Comparison of ENCODE assay signal across 21 mouse cellular contexts in genomic region chr13:43270220-43270597, GRCm38 (mm10). TPM values are rescaled to one million over a fixed set of nuclear protein-coding genes. Genes with fewer than 3 reads are reported as not detected.
DNase-seq lines count a peak whose midpoint lies in the region; ATAC-seq and TF ChIP-seq lines count a peak whose summit lies in the region.
"Had no signal": no experiment of that assay in that cellular context is flagged by ENCODE, and none has a peak within 500 bp of the region (broad histone marks: within the 10 kb centered on the region; RNA-seq: fewer than 3 reads in every experiment).

No protein-coding gene starts in this region.

- no peak overlapping the region for H3K4me3 ChIP-seq in hindbrain, postnatal 0 days (ENCODE audit: low read length)
- H3K4me3 ChIP-seq in hindbrain, embryonic 16.5 days (ENCODE audit: low read length): no peak overlapping the region
- no peak overlapping the region for H3K4me3 ChIP-seq in lung, postnatal 0 days (ENCODE audit: low read depth, low read length)
- H3K4me3 ChIP-seq in forebrain, postnatal 0 days (ENCODE audit: low read depth, low read length): no peak overlapping the region
- H3K4me3 ChIP-seq in midbrain, embryonic 15.5 days: no peak overlapping the region
- H3K4me3 ChIP-seq: neural tube, embryonic 12.5 days had no signal

- DNase-seq in hindbrain, postnatal 0 days (ENCODE audit: low spot score): no peak
- no peak for DNase-seq in lung, postnatal 0 days (ENCODE audit: low spot score)
- no peak for DNase-seq in lung, adult 18-20 months
- no peak for DNase-seq in forebrain, postnatal 0 days
- no peak for DNase-seq in T-cell, adult 2 months (ENCODE audit: low spot score)
- DNase-seq: adrenal gland, adult 2 months; B cell, adult 2 months; cerebellum, adult 11 months; cerebellum, postnatal 10 days; gastrocnemius, postnatal 36 days; kidney, adult 11 months; kidney, postnatal 4 days; liver, postnatal 0 days; right cerebral cortex, postnatal 14 days; spleen, adult 18-20 months had no signal

- no peaks in the 10 kb centered on the region for H3K9me3 ChIP-seq in hindbrain, postnatal 0 days (ENCODE audit: low read length)
- no peaks in the 10 kb centered on the region for H3K9me3 ChIP-seq in hindbrain, embryonic 16.5 days (ENCODE audit: control insufficient read depth, low read length)
- H3K9me3 ChIP-seq in lung, postnatal 0 days (ENCODE audit: low read length): no peaks in the 10 kb centered on the region
- no peaks in the 10 kb centered on the region for H3K9me3 ChIP-seq in forebrain, postnatal 0 days (ENCODE audit: low read length)
- no peaks in the 10 kb centered on the region for H3K9me3 ChIP-seq in midbrain, embryonic 15.5 days
- H3K9me3 ChIP-seq: G1E; neural tube, embryonic 12.5 days had no signal

- no peak overlapping the region for H3K27ac ChIP-seq in hindbrain, postnatal 0 days
- H3K27ac ChIP-seq in hindbrain, embryonic 16.5 days (ENCODE audit: low read depth, low read length): no peak overlapping the region
- H3K27ac ChIP-seq in lung, postnatal 0 days (ENCODE audit: low read length): no peak overlapping the region
- H3K27ac ChIP-seq in forebrain, postnatal 0 days (ENCODE audit: low read depth, low read length): no peak overlapping the region
- no peak overlapping the region for H3K27ac ChIP-seq in midbrain, embryonic 15.5 days
- H3K27ac ChIP-seq: neural tube, embryonic 12.5 days had no signal

- ATAC-seq in hindbrain, postnatal 0 days: 0 out of 2 replicates have a peak, but pooled peaks have one; percentile 9
- no peak for ATAC-seq in hindbrain, embryonic 16.5 days
- ATAC-seq in lung, postnatal 0 days: peak; percentile 13; the same call in 1 of the 2 replicates
- ATAC-seq in forebrain, postnatal 0 days: 0 out of 2 replicates have a peak, but pooled peaks have one; percentile 6
- ATAC-seq in midbrain, embryonic 15.5 days (replicated peaks): 0 out of 2 replicates have a peak, but pooled peaks have one; percentile 27
- ATAC-seq: liver, postnatal 0 days; Patski had no signal

- no peak overlapping the region for H3K9ac ChIP-seq in hindbrain, postnatal 0 days (replicated peaks; ENCODE audit: low read length)
- no peak overlapping the region for H3K9ac ChIP-seq in hindbrain, embryonic 16.5 days (ENCODE audit: low read depth, low read length)
- H3K9ac ChIP-seq in lung, postnatal 0 days (replicated peaks; ENCODE audit: low read depth): no peak overlapping the region
- no peak overlapping the region for H3K9ac ChIP-seq in forebrain, postnatal 0 days
- H3K9ac ChIP-seq in midbrain, embryonic 15.5 days: no peak overlapping the region
- H3K9ac ChIP-seq: liver, postnatal 0 days; neural tube, embryonic 12.5 days had no signal

- H3K4me2 ChIP-seq in hindbrain, postnatal 0 days (ENCODE audit: low read depth, low read length): no peak overlapping the region
- H3K4me2 ChIP-seq in hindbrain, embryonic 16.5 days (ENCODE audit: low read length): no peak overlapping the region
- no peak overlapping the region for H3K4me2 ChIP-seq in lung, postnatal 0 days (replicated peaks; ENCODE audit: low read depth, low read length)
- H3K4me2 ChIP-seq in forebrain, postnatal 0 days (ENCODE audit: low read depth): no peak overlapping the region
- no peak overlapping the region for H3K4me2 ChIP-seq in midbrain, embryonic 15.5 days
- H3K4me2 ChIP-seq: neural tube, embryonic 12.5 days had no signal

- no peak for TF ChIP-seq CTCF in hindbrain, postnatal 0 days (IDR thresholded peaks at IDR 0.05; ENCODE audit: low read depth)
- TF ChIP-seq CTCF in lung, postnatal 0 days (IDR thresholded peaks at IDR 0.05): no peak
- TF ChIP-seq CTCF in forebrain, postnatal 0 days (IDR thresholded peaks at IDR 0.05; ENCODE audit: low read depth): no peak

- 58% methylated on average over 10 of the region's 10 CpGs for WGBS in hindbrain, postnatal 0 days
- WGBS in hindbrain, embryonic 16.5 days: 59% methylated on average over 10 of the region's 10 CpGs
- 60% methylated on average over 10 of the region's 10 CpGs for WGBS in lung, postnatal 0 days
- WGBS in forebrain, postnatal 0 days: 41% methylated on average over 10 of the region's 10 CpGs
- 32% methylated on average over 10 of the region's 10 CpGs for WGBS in midbrain, embryonic 15.5 days

- no peaks in the 10 kb centered on the region for H3K36me3 ChIP-seq in hindbrain, postnatal 0 days (ENCODE audit: insufficient read depth, low read length)
- H3K36me3 ChIP-seq in hindbrain, embryonic 16.5 days (ENCODE audit: control insufficient read depth, insufficient read depth, low read length): no peaks in the 10 kb centered on the region
- no peaks in the 10 kb centered on the region for H3K36me3 ChIP-seq in lung, postnatal 0 days (ENCODE audit: insufficient read depth, low read length)
- H3K36me3 ChIP-seq in forebrain, postnatal 0 days (ENCODE audit: insufficient read depth): no peaks in the 10 kb centered on the region
- H3K36me3 ChIP-seq in midbrain, embryonic 15.5 days (replicated peaks): no peaks in the 10 kb centered on the region
- H3K36me3 ChIP-seq: G1E; neural tube, embryonic 12.5 days had no signal

- no peaks in the 10 kb centered on the region for H3K27me3 ChIP-seq in hindbrain, postnatal 0 days (ENCODE audit: insufficient read depth, low read length)
- no peaks in the 10 kb centered on the region for H3K27me3 ChIP-seq in hindbrain, embryonic 16.5 days (replicated peaks; ENCODE audit: control insufficient read depth, insufficient read depth, low read length)
- H3K27me3 ChIP-seq in lung, postnatal 0 days (replicated peaks; ENCODE audit: insufficient read depth, low read length): no peaks in the 10 kb centered on the region
- no peaks in the 10 kb centered on the region for H3K27me3 ChIP-seq in forebrain, postnatal 0 days (ENCODE audit: insufficient read depth, low read length)
- H3K27me3 ChIP-seq in midbrain, embryonic 15.5 days (replicated peaks): no peaks in the 10 kb centered on the region
- H3K27me3 ChIP-seq: CH12.LX; neural tube, embryonic 12.5 days; Patski had no signal

- no peak for TF ChIP-seq EP300 in lung, postnatal 0 days (IDR thresholded peaks at IDR 0.05)

- H3K4me1 ChIP-seq in hindbrain, postnatal 0 days (ENCODE audit: insufficient read depth, low read length): peaks cover 2% of the 10 kb centered on the region; the same call in 1 of the 2 replicates
- peaks cover 5% of the 10 kb centered on the region; the same call in 1 of the 2 replicates for H3K4me1 ChIP-seq in hindbrain, embryonic 16.5 days (ENCODE audit: control insufficient read depth, insufficient read depth, low read depth, low read length)
- H3K4me1 ChIP-seq in lung, postnatal 0 days (ENCODE audit: insufficient read depth, low read depth, low read length): no peaks in the 10 kb centered on the region; the same call in 1 of the 2 replicates
- H3K4me1 ChIP-seq in forebrain, postnatal 0 days (ENCODE audit: insufficient read depth): 0 out of 2 replicates have a peak, but pooled peaks cover 12% of the 10 kb centered on the region
- peaks cover 24% of the 10 kb centered on the region for H3K4me1 ChIP-seq in midbrain, embryonic 15.5 days

RNA-seq across cellular contexts. Expression of gene Gfod1, which starts 33.8 kb away (rescaled TPM):
- total RNA-seq in hindbrain, postnatal 0 days (2014; rRNA removed): 26.3 and 26.9 TPM in 2 replicates
- polyA plus RNA-seq in hindbrain, postnatal 0 days (2015; fragmentation: Nextera tagmentation; extraction: Ambion mirVana): 2.6 and 2.7 TPM in 2 replicates
- 2.2 and 2.4 TPM in 2 replicates for polyA plus RNA-seq in hindbrain, embryonic 16.5 days (2015; fragmentation: Nextera tagmentation; extraction: Ambion mirVana)
- polyA plus RNA-seq in lung, postnatal 0 days (2015; fragmentation: Nextera tagmentation; extraction: Ambion mirVana): 1.6 and 2.0 TPM in 2 replicates
- total RNA-seq in forebrain, postnatal 0 days (2014; rRNA removed): 16.6 and 18.6 TPM in 2 replicates
- 3.0 and 3.9 TPM in 2 replicates for polyA plus RNA-seq in forebrain, postnatal 0 days (2015; fragmentation: Nextera tagmentation; extraction: Ambion mirVana)
- 2.4 and 2.9 TPM in 2 replicates for polyA plus RNA-seq in midbrain, embryonic 15.5 days (2015; fragmentation: Nextera tagmentation; extraction: Ambion mirVana)
